Mouse (Mus musculus) lung, embryonic 14.5 days (tissue): ENCODE data around the gene Nrxn3. TPM values are rescaled to one million over a fixed set of nuclear protein-coding genes. Genes with fewer than 3 reads are reported as not detected.

Experiments
- ATAC-seq: fragments of 200-750 bp; cut with Nextera tagmentation; 2 replicates; pipeline ENCODE4 v1.8.0; 2017; ENCODE audit warnings: mild to moderate bottlenecking, moderate TSS enrichment, moderate library complexity; ENCODE audit not compliant: insufficient read depth
- DNase-seq: peaks from one replicate; pipeline ENCODE4 v3.0.0-alpha.2; 2015
- H3K27ac ChIP-seq: fragments of 300-500 bp; sonication (generic); 2 replicates; pipeline ENCODE4 v1.5.1; 2014; ENCODE audit warnings: low read depth, mild to moderate bottlenecking, moderate library complexity
- H3K27me3 ChIP-seq: fragments of 300-500 bp; sonication (generic); 2 replicates; pipeline ENCODE4 v1.6.1; 2014; ENCODE audit warnings: low read length, control low read depth; ENCODE audit not compliant: insufficient read depth
- H3K36me3 ChIP-seq: fragments of 300-500 bp; sonication (generic); 2 replicates; pipeline ENCODE4 v1.6.1; 2014; ENCODE audit warnings: control low read depth; ENCODE audit not compliant: insufficient read depth
- H3K4me1 ChIP-seq: fragments of 300-500 bp; sonication (generic); 2 replicates; pipeline ENCODE4 v1.6.1; 2014; ENCODE audit warnings: antibody characterized with exemption, control low read depth; ENCODE audit not compliant: insufficient read depth
- H3K4me2 ChIP-seq: fragments of 300-500 bp; sonication (generic); 2 replicates; pipeline ENCODE4 v1.6.1; 2014; ENCODE audit warnings: mild to moderate bottlenecking
- H3K4me3 ChIP-seq: fragments of 300-500 bp; sonication (generic); 2 replicates; pipeline ENCODE4 v1.5.1; 2014; ENCODE audit warnings: low read depth, low read length
- H3K9ac ChIP-seq: fragments of 300-500 bp; sonication (generic); 2 replicates; pipeline ENCODE4 v1.6.1; 2014
- H3K9me3 ChIP-seq: fragments of 300-500 bp; sonication (generic); 2 replicates; pipeline ENCODE4 v1.6.1; 2016; ENCODE audit warnings: low read depth, low read length, control low read depth
- CTCF ChIP-seq: IDR thresholded peaks from 2 replicates; pipeline ENCODE4 v1.5.1; 2016; ENCODE audit warnings: antibody characterized with exemption, low read depth
- WGBS: fragments of 180-500 bp; shearing (Covaris S2); extraction: QIAGEN DNeasy Blood & Tissue Kit; methylation state at CpG from one replicate; pipeline ENCODE4 v1.1.7; 2014; 5-methylcytosine and 5-hydroxymethylcytosine counted together
- polyA plus RNA-seq: library from polyadenylated mRNA; unstranded; fragments of >200 nt; fragmentation: Nextera tagmentation; extraction: Ambion mirVana; gene quantifications from 2 replicates; pipeline ENCODE4 v1.2.1, GENCODE M21; 2014

The Nrxn3 gene
- polyA plus RNA-seq, 1 experiment from 2014 or later, result 3.9 TPM

GRCm38 (mm10) chr12:89945911-89946502, 1223.3 kb downstream of the Nrxn3 start:
- TF ChIP-seq CTCF, result no peak
- no peaks in the 10 kb centered on the region for H3K4me1 ChIP-seq
- H3K9ac ChIP-seq, result no peak overlapping the region
- H3K27me3 ChIP-seq, result no peaks in the 10 kb centered on the region
- no peak overlapping the region for H3K27ac ChIP-seq
- no peaks in the 10 kb centered on the region for H3K36me3 ChIP-seq
- ATAC-seq (no peak), DNase-seq (no peak)
- no peak overlapping the region for H3K4me3 ChIP-seq
- no peak overlapping the region for H3K4me2 ChIP-seq
- H3K9me3 ChIP-seq, result no peaks in the 10 kb centered on the region
- 68% methylated on average over 2 of the region's 2 CpGs for WGBS

- ATAC-seq (no peak), DNase-seq (no peak)
- no peaks in the 10 kb centered on the region for H3K4me1 ChIP-seq
- no peak overlapping the region for H3K27ac ChIP-seq
- no peaks in the 10 kb centered on the region for H3K9me3 ChIP-seq
- H3K36me3 ChIP-seq, result no peaks in the 10 kb centered on the region
- WGBS, result 36% methylated on average over 5 of the region's 5 CpGs
- no peak for TF ChIP-seq CTCF
- H3K27me3 ChIP-seq, result no peaks in the 10 kb centered on the region
- no peak overlapping the region for H3K9ac ChIP-seq
- H3K4me2 ChIP-seq, result no peak overlapping the region
- no peak overlapping the region for H3K4me3 ChIP-seq
Measured at GRCm38 (mm10) chr12:89946522-89946921, 1223.8 kb downstream of the Nrxn3 start.

- ATAC-seq (no peak; the same call in 1 of the 2 replicates), DNase-seq (peak; percentile 41)
- Histone ChIP-seq H3K9me3 (no peaks in the 10 kb centered on the region), H3K9ac (no peak overlapping the region), H3K4me2 (no peak overlapping the region), H3K36me3 (no peaks in the 10 kb centered on the region), H3K27ac (no peak overlapping the region), H3K4me1 (peaks cover 3% of the 10 kb centered on the region; the same call in 1 of the 2 replicates), H3K4me3 (no peak overlapping the region), H3K27me3 (no peaks in the 10 kb centered on the region)
- no peak for TF ChIP-seq CTCF
Measured at GRCm38 (mm10) chr12:89953237-89953636, 1230.6 kb downstream of the Nrxn3 start.

- 20% methylated on average over 3 of the region's 3 CpGs for WGBS
Measured at GRCm38 (mm10) chr12:89953649-89954048, 1231.0 kb downstream of the Nrxn3 start.

GRCm38 (mm10) chr12:89954441-89955070, 1231.9 kb downstream of the Nrxn3 start:
- no peak overlapping the region for H3K9ac ChIP-seq
- ATAC-seq (no peak), DNase-seq (no peak)
- no peak overlapping the region for H3K4me2 ChIP-seq
- H3K27ac ChIP-seq, result no peak overlapping the region
- H3K9me3 ChIP-seq, result no peaks in the 10 kb centered on the region
- no peak overlapping the region for H3K4me3 ChIP-seq
- H3K27me3 ChIP-seq, result no peaks in the 10 kb centered on the region
- peaks cover 3% of the 10 kb centered on the region; the same call in 1 of the 2 replicates for H3K4me1 ChIP-seq
- WGBS, result 58% methylated on average over 5 of the region's 5 CpGs
- no peak for TF ChIP-seq CTCF
- no peaks in the 10 kb centered on the region for H3K36me3 ChIP-seq

More at GRCm38 (mm10) chr12:89953649-89954048, 1231.0 kb downstream of the Nrxn3 start:
- H3K4me2 ChIP-seq, result no peak overlapping the region
- ATAC-seq (peak; percentile 47; the same call in 1 of the 2 replicates), DNase-seq (peak; percentile 35)
- no peaks in the 10 kb centered on the region for H3K36me3 ChIP-seq
- peaks cover 3% of the 10 kb centered on the region; the same call in 1 of the 2 replicates for H3K4me1 ChIP-seq
- no peak overlapping the region for H3K9ac ChIP-seq
- no peaks in the 10 kb centered on the region for H3K9me3 ChIP-seq
- H3K27ac ChIP-seq, result no peak overlapping the region
- TF ChIP-seq CTCF, result no peak
- no peaks in the 10 kb centered on the region for H3K27me3 ChIP-seq
- no peak overlapping the region for H3K4me3 ChIP-seq

- 48% methylated on average over 1 of the region's 1 CpGs for WGBS
- no peak overlapping the region for H3K4me3 ChIP-seq
- H3K27ac ChIP-seq, result no peak overlapping the region
- DNase-seq, result no peak
- H3K9ac ChIP-seq, result no peak overlapping the region
- no peaks in the 10 kb centered on the region for H3K9me3 ChIP-seq
- no peak overlapping the region for H3K4me2 ChIP-seq
- ATAC-seq, result no peak
- no peaks in the 10 kb centered on the region for H3K27me3 ChIP-seq
- no peak for TF ChIP-seq CTCF
- H3K36me3 ChIP-seq, result no peaks in the 10 kb centered on the region
- H3K4me1 ChIP-seq, result no peaks in the 10 kb centered on the region
Measured at GRCm38 (mm10) chr12:89963073-89963472, 1240.4 kb downstream of the Nrxn3 start.

- Histone ChIP-seq H3K27ac (no peak overlapping the region), H3K9ac (no peak overlapping the region), H3K4me1 (no peaks in the 10 kb centered on the region), H3K27me3 (no peaks in the 10 kb centered on the region), H3K9me3 (no peaks in the 10 kb centered on the region), H3K4me3 (no peak overlapping the region), H3K36me3 (no peaks in the 10 kb centered on the region), H3K4me2 (no peak overlapping the region)
- DNase-seq, result no peak
- no peak for ATAC-seq
- 92% methylated on average over 4 of the region's 4 CpGs for WGBS
- TF ChIP-seq CTCF, result no peak
Measured at GRCm38 (mm10) chr12:89976648-89977047, 1254.0 kb downstream of the Nrxn3 start.
